Mouse (Mus musculus): ENCODE data around the gene Macrod1. TPM values are rescaled to one million over a fixed set of nuclear protein-coding genes. Genes with fewer than 3 reads are reported as not detected.
A peak's percentile ranks its signal among the peaks of the same experiment; 100 is the strongest.
"Not testable (repeated sequence)": the region's sequence is repeated elsewhere in the genome, so short reads cannot be mapped to it uniquely, and the experiment has no call there.

Macrod1 gene
- polyA plus RNA-seq, 1 experiment from 2014 or later = 3.4 TPM

GRCm38 (mm10) chr19:7064571-7064970 lies 8.0 kb downstream of the Macrod1 start:
- DNase-seq (ENCODE audit: low spot score) = peak; percentile 88
- H3K27me3 ChIP-seq (ENCODE audit: insufficient read depth, poor library complexity, severe bottlenecking) = peaks cover 58% of the 10 kb centered on the region
- no peaks in the 10 kb centered on the region for H3K36me3 ChIP-seq
- peaks cover 58% of the 10 kb centered on the region for H3K4me1 ChIP-seq (replicated peaks)
- no peaks in the 10 kb centered on the region for H3K9me3 ChIP-seq
- no peak overlapping the region for H3K4me3 ChIP-seq
- no peak overlapping the region for H3K27ac ChIP-seq
- 4% methylated on average over 3 of the region's 3 CpGs for WGBS

- peak overlapping the region; percentile 14 for H3K4me3 ChIP-seq
- no peaks in the 10 kb centered on the region for H3K36me3 ChIP-seq
- DNase-seq (ENCODE audit: low spot score) = peak; percentile 72
- 39% methylated on average over 15 of the region's 15 CpGs for whole genome bisulfite sequencing
- H3K9me3 ChIP-seq = no peaks in the 10 kb centered on the region
- peaks cover 55% of the 10 kb centered on the region for H3K27me3 ChIP-seq (ENCODE audit: insufficient read depth, poor library complexity, severe bottlenecking)
- H3K4me1 ChIP-seq (replicated peaks) = peaks cover 69% of the 10 kb centered on the region
- peak overlapping the region; percentile 87 for H3K27ac ChIP-seq
These were observed 9.6 kb downstream of the Macrod1 start for GRCm38 (mm10) chr19:7066034-7066827.

DNA sequence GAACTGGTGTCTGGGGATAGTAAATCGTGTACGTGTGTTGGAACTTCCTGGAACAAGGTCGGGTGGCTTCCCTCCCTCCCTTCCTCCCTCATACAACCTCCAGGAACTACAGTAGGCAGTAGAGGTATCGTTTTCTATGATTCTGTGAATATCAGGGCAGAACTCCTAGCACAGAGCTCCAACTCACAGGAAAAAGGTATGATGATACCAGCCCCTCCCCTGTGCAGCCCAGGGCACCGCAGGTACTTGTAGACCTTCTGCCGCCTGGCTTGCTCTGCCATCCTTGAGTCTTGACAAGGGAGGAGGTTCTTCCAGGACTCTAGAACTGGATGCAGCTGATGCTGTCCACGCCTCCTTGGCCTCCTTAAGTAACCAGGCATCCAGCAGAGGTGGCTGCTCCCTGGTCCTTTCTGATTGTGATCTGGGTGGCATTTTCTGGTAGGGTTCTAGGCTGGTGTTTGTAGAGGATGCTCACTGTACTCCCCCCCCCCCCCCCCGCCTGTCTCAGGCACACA lies 10.3 kb downstream of the Macrod1 start:
- H3K4me3 ChIP-seq = peak overlapping the region; percentile 14; the same call in 1 of the 2 replicates
- peaks cover 55% of the 10 kb centered on the region for H3K27me3 ChIP-seq (ENCODE audit: insufficient read depth, poor library complexity, severe bottlenecking)
- 45% methylated on average over 7 of the region's 8 CpGs for WGBS
- H3K9me3 ChIP-seq = no peaks in the 10 kb centered on the region
- DNase-seq (ENCODE audit: low spot score) = no peak
- H3K36me3 ChIP-seq = no peaks in the 10 kb centered on the region
- peaks cover 76% of the 10 kb centered on the region for H3K4me1 ChIP-seq (replicated peaks)
- H3K27ac ChIP-seq = peak overlapping the region; percentile 87

DNA sequence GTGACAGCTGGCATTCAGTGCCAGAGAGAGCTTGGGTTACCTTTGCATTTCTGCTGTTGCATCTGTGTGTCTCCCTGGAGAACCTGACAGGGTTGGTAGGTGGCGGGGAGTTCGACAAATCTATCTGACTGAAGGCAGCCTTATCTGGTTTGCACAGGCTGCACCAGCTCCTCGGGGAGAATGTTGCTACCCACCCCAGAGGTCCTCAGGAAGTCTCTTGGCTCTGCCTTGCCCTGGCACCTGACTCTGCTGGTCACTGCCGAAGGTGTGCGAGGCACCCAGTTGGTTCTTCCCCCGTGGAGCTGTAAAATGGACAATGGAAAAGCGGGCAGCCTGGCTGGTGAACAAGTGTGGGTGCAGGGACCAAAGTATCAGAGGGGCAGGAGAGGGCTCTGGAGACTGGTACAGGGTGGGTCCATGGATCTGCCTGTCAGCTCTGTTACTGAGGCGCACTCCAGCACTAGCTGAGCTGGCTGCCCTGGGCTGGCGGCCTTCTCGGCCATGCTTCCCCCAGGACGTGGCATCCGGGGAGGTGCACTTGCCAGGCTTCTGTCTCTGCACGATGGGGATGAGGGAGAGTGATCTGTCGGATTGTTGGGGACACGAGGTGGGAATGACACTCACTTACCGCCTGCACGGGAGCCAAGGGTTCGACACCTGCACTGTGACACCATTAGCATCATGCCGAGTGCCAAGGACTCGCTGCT lies 10.9 kb downstream of the Macrod1 start:
- Histone ChIP-seq H3K36me3 (no peaks in the 10 kb centered on the region), H3K4me3 (no peak overlapping the region), H3K27me3 (ENCODE audit: insufficient read depth, poor library complexity, severe bottlenecking) (peaks cover 61% of the 10 kb centered on the region), H3K9me3 (no peaks in the 10 kb centered on the region), H3K27ac (peak overlapping the region; percentile 87), H3K4me1 (replicated peaks) (peaks cover 82% of the 10 kb centered on the region)
- DNase-seq (ENCODE audit: low spot score) = no peak
- 55% methylated on average over 20 of the region's 20 CpGs for WGBS

DNA sequence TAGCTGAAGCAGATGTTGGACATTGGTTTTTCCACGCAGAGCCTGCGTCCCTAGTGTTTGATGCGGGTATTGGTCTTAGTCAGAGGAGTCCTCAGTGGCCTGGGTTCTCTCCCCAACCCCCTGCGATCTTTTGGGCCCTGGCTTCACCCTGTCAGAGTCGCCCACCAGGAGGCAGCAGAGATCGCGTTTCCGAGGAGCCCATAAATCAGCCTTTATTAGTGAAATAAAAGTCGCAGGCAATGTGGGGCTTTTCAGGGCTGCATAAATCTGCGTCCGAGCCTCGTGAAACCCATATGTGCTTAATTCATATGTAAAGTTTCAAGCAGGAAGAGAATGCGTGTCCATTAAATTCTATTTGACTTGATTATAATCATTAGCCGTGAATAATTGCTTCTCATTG lies 11.5 kb downstream of the Macrod1 start:
- Histone ChIP-seq H3K36me3 (no peaks in the 10 kb centered on the region), H3K4me3 (peak overlapping the region; percentile 14; the same call in 1 of the 2 replicates), H3K27me3 (ENCODE audit: insufficient read depth, poor library complexity, severe bottlenecking) (peaks cover 68% of the 10 kb centered on the region), H3K9me3 (no peaks in the 10 kb centered on the region), H3K27ac (peak overlapping the region; percentile 87; the same call in 1 of the 2 replicates), H3K4me1 (replicated peaks) (peaks cover 88% of the 10 kb centered on the region)
- WGBS = 6% methylated on average over 14 of the region's 14 CpGs
- DNase-seq (ENCODE audit: low spot score) = peak; percentile 84

GRCm38 (mm10) chr19:7068661-7069531 lies 12.3 kb downstream of the Macrod1 start:
- WGBS = 44% methylated on average over 11 of the region's 11 CpGs
- H3K36me3 ChIP-seq = no peaks in the 10 kb centered on the region
- peak overlapping the region; percentile 87 for H3K27ac ChIP-seq
- H3K9me3 ChIP-seq = no peaks in the 10 kb centered on the region
- H3K4me3 ChIP-seq = 0 out of 2 replicates have a peak overlapping the region, but pooled peaks have one; percentile 39
- H3K4me1 ChIP-seq (replicated peaks) = peaks cover 96% of the 10 kb centered on the region
- peaks cover 75% of the 10 kb centered on the region for H3K27me3 ChIP-seq (ENCODE audit: insufficient read depth, poor library complexity, severe bottlenecking)
- no peak for DNase-seq (ENCODE audit: low spot score)

GRCm38 (mm10) chr19:7069781-7070763 lies 13.5 kb downstream of the Macrod1 start:
- peaks cover 82% of the 10 kb centered on the region for H3K27me3 ChIP-seq (ENCODE audit: insufficient read depth, poor library complexity, severe bottlenecking)
- H3K4me1 ChIP-seq (replicated peaks) = peaks cover 96% of the 10 kb centered on the region
- H3K9me3 ChIP-seq = no peaks in the 10 kb centered on the region
- no peaks in the 10 kb centered on the region for H3K36me3 ChIP-seq
- peak; percentile 66 for DNase-seq (ENCODE audit: low spot score)
- H3K4me3 ChIP-seq = peak overlapping the region; percentile 39
- H3K27ac ChIP-seq = peak overlapping the region; percentile 87
- 4% methylated on average over 35 of the region's 35 CpGs for WGBS

DNA sequence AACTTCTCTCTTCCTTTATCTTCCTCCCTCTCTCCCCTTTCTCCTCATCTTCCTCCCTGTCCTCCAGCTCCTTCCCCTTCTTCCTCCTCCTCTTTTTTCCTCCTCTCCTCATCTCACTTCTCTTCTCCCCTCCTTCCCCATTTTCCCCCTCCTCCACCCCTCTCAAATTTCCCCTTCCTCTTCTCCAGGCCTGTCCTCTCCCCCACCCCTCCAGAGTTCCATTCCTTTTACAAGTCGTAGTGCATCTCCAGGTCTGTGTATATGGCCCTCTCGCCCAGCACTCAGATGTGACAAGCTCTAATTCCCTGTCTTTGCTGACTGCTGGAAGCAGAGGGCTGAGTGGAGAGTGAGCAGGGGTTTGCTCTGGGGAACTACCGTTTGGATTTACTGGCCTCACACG lies 14.2 kb downstream of the Macrod1 start:
- WGBS = 8% methylated on average over 4 of the region's 4 CpGs
- H3K4me1 ChIP-seq (replicated peaks) = peaks cover 89% of the 10 kb centered on the region
- peaks cover 80% of the 10 kb centered on the region for H3K27me3 ChIP-seq (ENCODE audit: insufficient read depth, poor library complexity, severe bottlenecking)
- peak overlapping the region; percentile 39 for H3K4me3 ChIP-seq
- H3K27ac ChIP-seq = peak overlapping the region; percentile 87
- no peak for DNase-seq (ENCODE audit: low spot score)
- no peaks in the 10 kb centered on the region for H3K9me3 ChIP-seq
- no peaks in the 10 kb centered on the region for H3K36me3 ChIP-seq

- peaks cover 75% of the 10 kb centered on the region for H3K4me1 ChIP-seq (replicated peaks)
- WGBS = 71% methylated on average over 6 of the region's 6 CpGs
- H3K9me3 ChIP-seq = no peaks in the 10 kb centered on the region
- peaks cover 67% of the 10 kb centered on the region for H3K27me3 ChIP-seq (ENCODE audit: insufficient read depth, poor library complexity, severe bottlenecking)
- DNase-seq (ENCODE audit: low spot score) = no peak
- H3K4me3 ChIP-seq = no peak overlapping the region
- no peaks in the 10 kb centered on the region for H3K36me3 ChIP-seq
- peak overlapping the region; percentile 53 for H3K27ac ChIP-seq
These were observed 15.6 kb downstream of the Macrod1 start for GRCm38 (mm10) chr19:7072221-7072620.

DNA sequence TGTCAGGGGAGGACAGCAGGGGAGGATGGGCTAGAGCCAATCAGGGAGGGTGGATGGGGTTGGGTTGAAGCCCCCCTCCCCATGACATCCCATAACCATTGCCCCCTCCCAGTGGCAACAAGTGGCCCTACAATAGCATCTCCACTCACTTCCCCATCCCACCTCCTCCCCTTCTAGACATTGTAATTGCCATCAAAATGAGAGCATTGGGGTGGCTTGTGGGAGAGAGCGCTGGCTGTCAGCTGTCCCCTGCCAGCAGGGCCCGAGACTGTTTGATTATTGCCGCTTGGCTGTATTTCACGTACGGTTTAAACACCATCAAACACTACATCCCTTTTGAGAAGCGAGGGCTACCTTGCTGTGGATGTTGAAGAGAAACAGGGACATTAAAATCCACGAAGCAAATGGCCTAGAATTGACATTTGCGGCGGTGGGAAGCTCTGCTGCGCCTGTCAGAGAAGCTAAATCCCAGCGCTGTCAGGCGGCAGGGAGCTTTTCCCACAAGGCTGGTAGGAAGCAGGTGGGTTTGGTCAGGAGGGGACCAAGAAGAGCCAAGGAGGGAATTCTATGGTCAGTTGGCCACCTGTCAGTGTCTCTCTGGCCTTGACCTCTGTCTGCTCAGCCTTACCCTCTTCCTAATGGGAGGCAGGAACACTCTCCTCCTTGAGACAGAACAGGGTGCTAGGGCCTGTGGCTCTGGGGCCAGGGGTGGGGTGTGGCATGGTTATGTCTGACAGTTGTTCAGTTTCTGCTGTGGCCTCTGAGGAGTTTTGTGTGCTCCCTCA lies 17.6 kb downstream of the Macrod1 start:
- 49% methylated on average over 12 of the region's 12 CpGs for WGBS
- Histone ChIP-seq H3K4me1 (replicated peaks) (peaks cover 71% of the 10 kb centered on the region), H3K27ac (peak overlapping the region; percentile 53; the same call in 1 of the 2 replicates), H3K27me3 (ENCODE audit: insufficient read depth, poor library complexity, severe bottlenecking) (peaks cover 65% of the 10 kb centered on the region), H3K4me3 (no peak overlapping the region), H3K36me3 (no peaks in the 10 kb centered on the region), H3K9me3 (no peaks in the 10 kb centered on the region)
- no peak for DNase-seq (ENCODE audit: low spot score)

DNA sequence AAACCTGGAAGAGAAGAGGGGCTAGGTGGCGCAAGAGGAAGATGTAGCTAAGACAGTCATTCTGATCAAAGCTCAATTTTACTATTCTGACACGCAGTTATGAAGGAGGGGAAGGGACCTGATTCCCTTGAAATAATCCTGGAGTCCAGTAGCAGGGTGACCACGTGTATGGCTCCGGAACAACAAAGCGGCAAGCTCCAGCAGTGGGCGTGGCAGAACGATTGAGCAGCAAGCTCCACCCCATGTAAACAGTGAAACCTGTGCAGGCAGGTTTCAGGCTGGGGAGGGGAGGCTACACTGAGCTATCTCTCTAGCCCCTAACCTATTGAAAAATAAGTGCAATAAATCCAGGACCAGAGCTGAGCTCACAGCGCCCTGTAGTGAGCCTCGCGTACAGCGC lies 18.7 kb downstream of the Macrod1 start:
- 81% methylated on average over 11 of the region's 11 CpGs for WGBS
- H3K36me3 ChIP-seq; DNase-seq (ENCODE audit: low spot score); H3K27ac ChIP-seq; H3K4me3 ChIP-seq; H3K9me3 ChIP-seq: not testable (repeated sequence)
- peaks cover 67% of the 10 kb centered on the region for H3K27me3 ChIP-seq (ENCODE audit: insufficient read depth, poor library complexity, severe bottlenecking)
- H3K4me1 ChIP-seq (replicated peaks) = peaks cover 69% of the 10 kb centered on the region
